Mouse (Mus musculus) B cell, adult 2 months (primary cell): ENCODE results near the gene Tcea2.

ENCODE experiments used
- DNase-seq, 2 experiments: peaks; one replicate each; pipeline ENCODE4 v3.0.0; 2022

Tcea2 gene

DNA sequence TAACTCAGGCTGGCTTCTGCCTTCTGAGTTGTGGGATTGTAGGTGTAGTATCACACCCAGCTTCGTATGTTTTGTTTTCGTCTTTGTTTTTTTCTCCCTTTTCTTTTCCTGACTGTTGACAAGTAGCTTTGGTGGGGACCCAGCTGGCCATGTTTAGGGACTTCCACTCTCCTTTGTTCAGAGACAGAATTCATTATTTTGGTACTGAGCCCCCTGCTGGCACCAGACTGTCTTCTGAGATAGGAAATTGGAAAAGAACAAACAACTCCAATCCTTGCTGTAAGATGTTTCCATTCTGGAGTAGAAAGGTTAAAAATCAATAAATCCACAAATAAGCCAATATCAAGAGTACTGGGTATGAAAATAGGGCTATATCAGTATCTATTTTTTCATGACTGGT is 3.7 kb upstream of the Tcea2 start:
- DNase-seq = no peak

DNA sequence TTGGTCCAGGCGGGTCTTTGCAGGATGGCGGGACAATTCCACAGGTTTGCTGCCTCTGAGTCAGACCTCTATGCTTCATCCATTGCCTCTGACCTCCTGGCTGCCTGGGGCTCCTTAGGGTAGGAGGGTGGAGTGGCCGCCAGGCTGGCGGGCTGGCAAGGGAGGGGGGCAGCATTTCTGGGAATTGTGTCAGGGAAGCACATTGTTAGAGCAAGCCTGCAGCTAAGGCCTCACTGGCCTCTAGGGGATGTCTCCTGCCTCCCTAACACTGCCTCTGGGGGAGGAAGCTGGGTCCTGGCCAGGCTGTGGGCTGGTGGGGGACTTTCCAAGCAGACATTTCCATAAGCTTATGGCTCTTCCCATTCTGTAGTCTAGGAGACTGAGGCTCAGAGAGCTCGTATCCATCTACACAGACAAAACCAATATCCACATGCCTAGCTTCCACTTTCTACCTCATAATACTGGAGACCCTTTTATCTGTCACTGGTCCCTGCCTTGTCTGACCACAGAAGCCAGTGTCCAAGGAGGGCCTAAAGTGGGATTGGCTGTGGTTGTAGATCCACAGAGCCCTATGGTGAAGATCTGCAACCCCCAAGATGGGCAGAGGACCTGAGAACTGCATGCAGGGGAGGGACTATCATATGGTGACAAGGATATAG is 2.9 kb upstream of the Tcea2 start:
- DNase-seq = no peak

DNA sequence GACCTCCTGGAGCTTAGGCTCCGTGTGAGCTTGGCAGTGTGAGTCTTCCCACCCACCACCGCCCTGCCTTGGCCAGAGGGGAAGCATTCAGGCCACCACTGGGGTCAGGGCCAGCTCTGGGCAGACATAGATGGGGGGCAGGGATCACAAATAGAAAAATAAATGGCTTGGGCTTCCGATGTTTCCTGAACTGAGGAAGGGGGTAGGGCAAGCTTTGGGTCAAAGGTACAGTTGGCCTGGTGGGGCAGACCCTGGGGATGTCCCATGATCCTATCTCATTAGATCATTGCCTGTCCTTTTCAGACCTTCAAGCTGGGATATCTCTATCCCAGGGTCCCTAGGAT is 2.4 kb upstream of the Tcea2 start:
- no peak for DNase-seq

- DNase-seq = peak; percentile 79 to 82
Observed at GRCm38 (mm10) chr2:181678780-181679179, 1.3 kb upstream of the Tcea2 start.

GRCm38 (mm10) chr2:181680716-181681117 is 607 bp downstream of the Tcea2 start:
- no peak for DNase-seq

DNA sequence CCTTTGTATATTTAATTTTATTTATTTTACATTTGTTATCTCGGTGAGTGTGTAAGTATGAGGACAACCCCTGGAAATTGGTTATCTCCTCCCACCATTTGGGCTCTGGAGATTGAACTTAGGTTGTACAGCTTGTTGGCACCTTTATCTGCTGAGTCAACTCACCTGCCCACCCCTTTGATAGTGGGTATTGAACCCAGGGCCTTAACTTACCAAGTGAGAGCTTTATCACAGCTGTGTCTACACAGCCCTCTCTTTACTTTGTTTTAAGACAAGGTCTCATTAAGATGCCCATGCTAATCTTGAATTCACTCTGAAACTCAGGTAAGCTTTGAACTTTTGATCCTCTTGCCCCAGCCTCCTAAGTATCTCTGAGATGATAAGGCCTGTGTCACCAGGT is 1.9 kb downstream of the Tcea2 start:
- DNase-seq = no peak

DNA sequence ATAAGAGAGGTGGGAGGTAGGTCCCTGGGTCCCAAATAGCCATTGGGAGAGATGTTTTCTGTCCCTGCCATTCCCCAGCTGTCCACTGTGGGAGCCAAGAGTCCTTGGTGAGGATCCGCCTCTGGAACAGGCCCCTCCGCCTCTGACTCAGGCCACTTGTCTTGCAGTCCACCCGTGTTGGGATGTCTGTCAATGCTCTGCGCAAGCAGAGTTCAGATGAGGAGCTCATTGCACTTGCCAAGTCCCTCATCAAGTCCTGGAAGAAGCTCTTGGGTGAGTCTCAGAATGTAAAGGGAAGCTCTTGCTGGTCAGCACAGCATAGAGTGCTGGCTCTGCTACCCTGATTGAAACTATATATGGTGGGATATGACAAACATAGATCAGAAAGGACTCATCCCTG is 3.3 kb downstream of the Tcea2 start:
- no peak for DNase-seq

DNA sequence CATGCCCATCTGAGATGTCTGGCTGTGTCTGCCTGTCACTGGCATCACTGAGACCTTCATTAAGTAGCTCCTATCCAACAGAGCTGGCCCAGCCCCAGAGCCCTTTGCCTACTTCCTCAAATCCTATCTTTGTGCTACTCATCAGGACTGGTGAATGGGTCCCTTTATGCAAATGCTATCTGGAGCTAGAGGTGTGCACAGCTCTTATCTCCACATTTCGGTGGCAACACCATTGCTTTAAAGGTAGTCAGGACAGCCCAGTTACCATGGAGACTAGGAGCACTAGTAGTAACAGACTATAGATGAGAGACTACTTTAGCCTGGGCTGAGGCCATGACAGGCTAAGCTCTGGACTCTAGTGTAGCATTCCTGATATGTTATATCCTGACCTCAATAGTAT is 4.6 kb downstream of the Tcea2 start:
- DNase-seq = no peak

DNA sequence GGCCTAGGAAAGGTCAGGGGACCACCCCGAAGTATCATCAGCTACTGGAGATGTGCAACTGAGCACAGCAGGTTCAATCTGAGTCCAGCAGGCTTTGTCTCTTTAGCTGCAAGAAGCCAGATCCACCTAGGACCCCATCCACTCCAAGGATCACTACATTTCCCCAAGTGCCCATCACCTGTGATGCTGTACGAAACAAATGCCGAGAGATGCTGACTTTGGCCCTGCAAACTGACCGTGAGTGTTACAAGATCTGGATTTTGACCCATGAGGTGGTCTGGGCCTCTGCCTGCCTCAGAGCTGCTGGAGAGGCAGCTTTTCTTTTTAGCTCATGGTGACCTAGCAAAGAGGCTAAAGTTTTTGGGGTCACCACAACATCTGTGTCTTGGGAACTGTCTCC is 5.6 kb downstream of the Tcea2 start:
- DNase-seq = no peak

GRCm38 (mm10) chr2:181687586-181687985 is 7.5 kb downstream of the Tcea2 start:
- no peak for DNase-seq

DNA sequence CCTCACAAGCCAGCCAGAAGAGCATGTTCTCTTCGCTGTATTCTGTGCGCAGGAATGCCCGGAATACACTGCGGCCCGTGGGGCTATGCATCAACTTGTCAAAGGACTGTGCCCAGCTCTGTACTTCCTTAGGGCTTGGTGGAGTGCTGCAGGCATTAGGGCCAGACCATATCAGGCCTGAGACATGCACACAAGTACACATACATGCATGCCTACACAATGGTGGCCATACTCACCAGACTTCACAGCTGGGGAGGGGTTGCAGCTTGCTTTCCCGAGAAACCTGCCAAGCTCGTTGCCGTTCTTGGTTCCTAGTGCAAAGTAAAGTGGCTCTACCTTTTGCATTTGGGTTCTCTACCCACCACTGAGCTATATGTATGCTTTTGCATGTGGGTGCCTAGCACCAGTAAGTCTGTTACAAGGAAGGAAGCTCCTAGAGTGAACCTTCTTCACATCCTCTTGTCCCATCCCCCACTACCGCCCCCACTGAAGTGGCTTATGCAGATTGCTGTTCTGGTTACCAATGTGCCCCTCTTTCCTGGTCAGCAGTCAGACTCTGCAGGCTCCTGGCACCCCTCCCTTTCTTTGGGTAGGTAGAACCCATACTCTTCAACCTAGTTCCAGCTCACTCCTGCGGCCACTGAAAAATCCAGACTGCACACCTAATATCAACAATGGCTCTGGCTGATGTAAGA is 9.5 kb downstream of the Tcea2 start:
- no peak for DNase-seq

GRCm38 (mm10) chr2:181691083-181691482 is 11.0 kb downstream of the Tcea2 start:
- no peak for DNase-seq

DNA sequence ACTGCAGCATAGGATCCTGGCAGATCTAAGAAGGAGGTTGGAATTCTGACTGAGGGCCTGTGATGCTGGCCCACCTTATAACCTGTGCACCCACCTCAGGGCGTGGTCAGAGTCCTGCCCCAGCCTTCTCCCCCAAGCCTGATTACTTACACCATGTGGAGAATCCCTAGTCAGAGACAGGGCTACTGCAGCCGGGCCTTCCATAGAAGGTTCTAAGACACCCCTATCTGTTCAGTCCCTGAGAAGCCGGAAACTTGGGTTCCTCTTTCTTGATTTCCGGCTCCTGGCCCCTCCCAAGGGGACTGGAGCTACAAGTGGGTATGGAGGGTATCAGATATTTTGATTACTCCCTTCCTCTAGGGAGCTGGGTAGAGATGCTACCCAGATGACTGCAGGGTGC is 11.5 kb downstream of the Tcea2 start:
- DNase-seq = peak; percentile 58 to 61

DNA sequence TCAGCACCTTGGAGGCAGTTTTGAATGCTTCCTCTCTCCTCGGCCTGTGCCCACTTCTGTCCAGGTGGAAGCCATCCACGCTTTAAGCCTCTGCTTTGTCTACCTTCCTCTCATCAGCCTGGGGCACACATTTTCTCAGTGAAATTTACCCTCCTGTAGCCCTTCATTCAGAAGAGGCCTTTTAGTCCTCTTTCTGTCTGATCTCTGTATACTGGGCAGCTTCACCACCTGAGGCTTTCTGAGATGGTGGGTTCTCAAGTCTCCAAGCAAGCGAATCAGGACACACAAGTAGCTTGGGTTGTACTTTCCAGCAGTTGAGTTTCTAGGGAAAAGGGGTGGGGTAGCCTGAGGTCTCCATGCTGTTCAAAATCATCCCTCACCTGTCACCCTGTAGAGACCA is 12.2 kb downstream of the Tcea2 start:
- no peak for DNase-seq

DNA sequence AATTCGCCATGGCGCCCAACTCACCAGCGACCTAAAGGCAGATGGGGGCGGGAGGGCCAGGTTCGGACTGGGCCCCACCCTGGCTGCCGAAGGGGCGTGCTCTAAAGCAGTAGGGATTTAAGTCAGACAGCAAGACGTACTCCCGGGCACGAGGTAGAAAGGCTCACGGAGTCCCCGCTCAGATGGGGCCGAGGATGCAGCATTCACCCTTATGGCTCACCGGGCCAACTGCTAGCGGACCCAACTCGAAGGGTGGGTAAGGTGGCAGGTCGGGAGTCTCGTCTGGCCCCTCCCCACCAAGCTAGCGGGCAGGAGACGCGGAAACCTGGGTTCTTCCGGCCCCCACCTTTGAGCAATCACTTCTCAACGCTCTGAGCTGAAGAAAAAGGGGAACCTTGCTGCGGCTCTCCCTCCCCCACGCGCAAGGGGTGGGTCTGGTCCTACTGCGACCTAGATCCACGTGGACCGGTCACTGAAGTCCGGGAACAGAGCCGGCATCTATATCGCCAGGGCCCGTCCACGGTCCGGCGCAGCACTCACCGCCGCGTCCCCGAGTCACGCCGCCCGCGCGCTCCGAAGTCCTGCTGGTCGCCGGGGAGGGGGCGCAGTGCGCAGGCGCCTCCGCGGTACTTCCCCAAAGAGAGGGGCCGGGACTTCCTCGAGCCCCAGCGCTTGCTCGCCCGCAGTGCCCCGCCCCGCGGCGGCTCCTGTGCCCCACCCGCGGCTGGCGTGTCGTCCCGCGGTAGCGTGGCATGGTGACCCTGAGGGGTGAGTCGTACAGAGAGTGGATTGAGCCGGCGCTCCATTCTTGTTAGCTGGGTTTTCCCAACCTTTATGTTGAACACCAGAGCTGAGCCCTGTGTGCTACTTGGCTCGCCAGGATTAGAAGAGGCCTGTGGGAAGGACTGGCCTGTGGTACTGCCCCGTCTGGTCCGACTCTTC is 13.5 kb downstream of the Tcea2 start, which contains the start of gene Rgs19:
TSS of gene Rgs19 (minus strand) at position 639 of the 942 bp plus-strand sequence.
- peak; percentile 93 for DNase-seq

- no peak for DNase-seq
Observed at GRCm38 (mm10) chr2:181694581-181694980, 14.5 kb downstream of the Tcea2 start.

- no peak for DNase-seq
Observed at GRCm38 (mm10) chr2:181695776-181696175, 15.7 kb downstream of the Tcea2 start.

- DNase-seq = no peak
Observed at GRCm38 (mm10) chr2:181696801-181697420, 16.8 kb downstream of the Tcea2 start.

DNA sequence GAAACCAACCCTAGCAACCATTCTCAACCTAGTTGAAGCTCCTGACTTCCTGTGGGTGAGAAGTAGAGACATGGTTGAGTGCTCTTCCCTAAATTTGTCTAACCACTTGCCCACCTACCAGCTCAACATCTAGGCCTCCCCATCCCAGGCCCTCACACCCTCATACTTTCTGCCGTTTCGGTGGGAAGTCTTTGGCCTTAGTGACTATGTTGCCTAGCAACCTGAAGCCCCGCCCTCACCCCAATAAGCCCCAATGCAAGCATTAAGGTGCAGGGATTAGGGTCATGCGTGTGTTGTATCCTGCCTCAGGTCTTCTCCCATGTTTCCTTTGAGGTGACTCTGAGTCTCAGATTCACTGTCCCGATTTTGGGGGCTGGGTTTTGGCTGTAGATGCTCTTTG is 18.1 kb downstream of the Tcea2 start, which contains the start of gene Lkaaear1:
TSS of gene Lkaaear1 (minus strand) at position 202 of the 400 bp plus-strand sequence.
- peak; percentile 52 to 59 for DNase-seq

DNA sequence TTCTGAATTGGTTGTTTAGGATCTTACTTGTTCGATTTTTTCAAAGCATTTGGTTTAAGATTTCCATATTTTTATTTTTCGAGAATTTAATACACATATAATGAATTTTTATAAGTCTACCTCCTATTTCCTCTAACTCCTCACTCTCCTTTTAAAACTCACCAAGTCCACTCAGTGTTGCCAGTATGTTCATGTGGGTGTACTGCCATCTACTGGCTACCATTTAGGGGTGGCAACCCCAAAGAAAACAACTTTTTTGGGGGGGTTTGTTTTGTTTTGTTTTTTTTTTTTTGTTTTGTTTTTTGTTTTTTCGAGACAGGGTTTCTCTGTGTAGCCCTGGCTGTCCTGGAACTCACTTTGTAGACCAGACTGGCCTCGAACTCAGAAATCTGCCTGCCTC is 26.6 kb downstream of the Tcea2 start:
- DNase-seq = peak; percentile 66 to 67

GRCm38 (mm10) chr2:181713749-181714148 is 33.6 kb downstream of the Tcea2 start:
- DNase-seq = no peak

- DNase-seq = no peak
Observed at GRCm38 (mm10) chr2:181714903-181715326, 34.8 kb downstream of the Tcea2 start, which contains the start of gene Oprl1. Gene Oprl1 (plus strand): TSS chr2:181715016.

DNA sequence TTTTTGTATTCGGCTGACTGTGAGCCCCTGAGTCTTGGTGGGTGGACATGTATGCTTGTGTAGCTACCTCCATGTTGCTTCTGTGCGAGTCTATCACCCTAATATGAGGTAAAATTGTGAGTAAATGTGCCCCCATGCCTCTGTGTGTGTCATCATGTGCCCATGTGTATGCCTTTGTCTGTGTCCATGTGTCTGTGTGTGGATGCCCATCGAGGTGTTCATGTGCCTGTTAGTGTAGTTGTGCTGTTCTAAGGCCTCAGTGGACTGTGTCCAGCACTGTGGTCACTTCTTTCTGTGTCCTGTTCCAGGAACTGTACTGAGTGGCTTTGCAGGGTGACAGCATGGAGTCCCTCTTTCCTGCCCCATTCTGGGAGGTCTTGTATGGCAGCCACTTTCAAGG is 35.3 kb downstream of the Tcea2 start:
- no peak for DNase-seq
